8 mouse cellular contexts compared by ENCODE assay signal in genomic region chr5:28388184-28388583, GRCm38 (mm10).
DNase-seq lines count a peak whose midpoint lies in the region; ATAC-seq and TF ChIP-seq lines count a peak whose summit lies in the region.

No protein-coding gene starts in this region.

- H3K27ac ChIP-seq in forebrain, embryonic 11.5 days (ENCODE audit: low read depth, low read length): no peak overlapping the region
- no peak overlapping the region for H3K27ac ChIP-seq in forebrain, embryonic 16.5 days (ENCODE audit: low read length)
- no peak overlapping the region for H3K27ac ChIP-seq in embryonic facial prominence, embryonic 14.5 days (replicated peaks; ENCODE audit: low read depth, low read length)

- no peaks in the 10 kb centered on the region for H3K9me3 ChIP-seq in forebrain, embryonic 11.5 days (ENCODE audit: control insufficient read depth, low read length)
- no peaks in the 10 kb centered on the region for H3K9me3 ChIP-seq in forebrain, embryonic 16.5 days (ENCODE audit: control insufficient read depth, low read length)
- H3K9me3 ChIP-seq in embryonic facial prominence, embryonic 14.5 days (ENCODE audit: control insufficient read depth, low read length): no peaks in the 10 kb centered on the region

- WGBS in forebrain, embryonic 11.5 days: 62% methylated on average over 3 of the region's 3 CpGs
- WGBS in forebrain, embryonic 16.5 days: 61% methylated on average over 3 of the region's 3 CpGs
- 58% methylated on average over 3 of the region's 3 CpGs for WGBS in embryonic facial prominence, embryonic 14.5 days

- H3K4me3 ChIP-seq in forebrain, embryonic 11.5 days (ENCODE audit: low read depth, low read length): no peak overlapping the region
- no peak overlapping the region for H3K4me3 ChIP-seq in forebrain, embryonic 16.5 days (replicated peaks; ENCODE audit: low read length)
- no peak overlapping the region for H3K4me3 ChIP-seq in embryonic facial prominence, embryonic 14.5 days (ENCODE audit: low read depth, low read length)

- H3K36me3 ChIP-seq in forebrain, embryonic 11.5 days (ENCODE audit: control insufficient read depth, insufficient read depth, low read length): peaks cover 15% of the 10 kb centered on the region
- peaks cover 30% of the 10 kb centered on the region for H3K36me3 ChIP-seq in forebrain, embryonic 16.5 days (ENCODE audit: control insufficient read depth, insufficient read depth)
- peaks cover 64% of the 10 kb centered on the region for H3K36me3 ChIP-seq in embryonic facial prominence, embryonic 14.5 days (ENCODE audit: control insufficient read depth, insufficient read depth, low read length)

- ATAC-seq in forebrain, embryonic 11.5 days (replicated peaks; ENCODE audit: low FRiP score): no peak
- ATAC-seq in forebrain, embryonic 16.5 days: no peak
- peak; percentile 56; the same call in 1 of the 2 replicates for ATAC-seq in embryonic facial prominence, embryonic 14.5 days (ENCODE audit: low read depth)

- no peaks in the 10 kb centered on the region for H3K4me1 ChIP-seq in forebrain, embryonic 11.5 days (replicated peaks; ENCODE audit: control insufficient read depth, insufficient read depth, low read length)
- no peaks in the 10 kb centered on the region for H3K4me1 ChIP-seq in forebrain, embryonic 16.5 days (replicated peaks; ENCODE audit: control insufficient read depth, insufficient read depth, low read length)
- H3K4me1 ChIP-seq in embryonic facial prominence, embryonic 14.5 days (ENCODE audit: control insufficient read depth, insufficient read depth, low read length): no peaks in the 10 kb centered on the region

- H3K4me2 ChIP-seq in forebrain, embryonic 11.5 days (ENCODE audit: low read depth, low read length, severe bottlenecking): no peak overlapping the region
- no peak overlapping the region for H3K4me2 ChIP-seq in forebrain, embryonic 16.5 days (ENCODE audit: low read length)
- no peak overlapping the region for H3K4me2 ChIP-seq in embryonic facial prominence, embryonic 14.5 days (ENCODE audit: low read depth, low read length)

- TF ChIP-seq POLR2A in brain, embryonic 14.5 days (IDR thresholded peaks at IDR 0.05; ENCODE audit: borderline replicate concordance, extremely low read depth, insufficient read depth, insufficient read length, poor library complexity, severe bottlenecking): no peak

- no peak overlapping the region for H3K9ac ChIP-seq in forebrain, embryonic 11.5 days (ENCODE audit: low read length)
- no peak overlapping the region for H3K9ac ChIP-seq in forebrain, embryonic 16.5 days (replicated peaks; ENCODE audit: low read depth, low read length)
- no peak overlapping the region for H3K9ac ChIP-seq in embryonic facial prominence, embryonic 14.5 days (ENCODE audit: low read depth, low read length)

- H3K27me3 ChIP-seq in forebrain, embryonic 11.5 days (ENCODE audit: control insufficient read depth, insufficient read depth, low read length): no peaks in the 10 kb centered on the region
- no peaks in the 10 kb centered on the region for H3K27me3 ChIP-seq in forebrain, embryonic 16.5 days (replicated peaks; ENCODE audit: control insufficient read depth, insufficient read depth, low read length)
- no peaks in the 10 kb centered on the region for H3K27me3 ChIP-seq in embryonic facial prominence, embryonic 14.5 days (replicated peaks; ENCODE audit: control insufficient read depth, insufficient read depth, low read length)

- TF ChIP-seq CTCF in brain, embryonic 14.5 days (IDR thresholded peaks at IDR 0.05; ENCODE audit: borderline replicate concordance, extremely low read depth, insufficient read depth, insufficient read length): peak; percentile 52; the same call in 1 of the 2 replicates

- DNase-seq in forebrain, embryonic 11.5 days (ENCODE audit: low spot score): peak; percentile 69
- peak; percentile 65 for DNase-seq in CD4-positive helper T cell, adult 2 months (ENCODE audit: low read depth, low spot score)
- DNase-seq in brain, embryonic 14.5 days (ENCODE audit: low read depth): peak; percentile 80
- DNase-seq in embryonic facial prominence, embryonic 14.5 days (ENCODE audit: low spot score): peak; percentile 79
- DNase-seq in kidney, adult 8-10 months: peak; percentile 26 to 64
- peak; percentile 35 to 63 for DNase-seq in lung, adult 18-20 months
- DNase-seq in right cerebral cortex, postnatal 10 days (ENCODE audit: low spot score in 2 of 2): peak; percentile 61 to 80
